Mouse (Mus musculus): ENCODE measurements at regions not wholly inside any gene's neighbourhood (a gene's known extent, or its start where the extent isn't known, plus 50 kb on each side); places are given as distances from the start of the nearest gene placed in this dataset.

DNA sequence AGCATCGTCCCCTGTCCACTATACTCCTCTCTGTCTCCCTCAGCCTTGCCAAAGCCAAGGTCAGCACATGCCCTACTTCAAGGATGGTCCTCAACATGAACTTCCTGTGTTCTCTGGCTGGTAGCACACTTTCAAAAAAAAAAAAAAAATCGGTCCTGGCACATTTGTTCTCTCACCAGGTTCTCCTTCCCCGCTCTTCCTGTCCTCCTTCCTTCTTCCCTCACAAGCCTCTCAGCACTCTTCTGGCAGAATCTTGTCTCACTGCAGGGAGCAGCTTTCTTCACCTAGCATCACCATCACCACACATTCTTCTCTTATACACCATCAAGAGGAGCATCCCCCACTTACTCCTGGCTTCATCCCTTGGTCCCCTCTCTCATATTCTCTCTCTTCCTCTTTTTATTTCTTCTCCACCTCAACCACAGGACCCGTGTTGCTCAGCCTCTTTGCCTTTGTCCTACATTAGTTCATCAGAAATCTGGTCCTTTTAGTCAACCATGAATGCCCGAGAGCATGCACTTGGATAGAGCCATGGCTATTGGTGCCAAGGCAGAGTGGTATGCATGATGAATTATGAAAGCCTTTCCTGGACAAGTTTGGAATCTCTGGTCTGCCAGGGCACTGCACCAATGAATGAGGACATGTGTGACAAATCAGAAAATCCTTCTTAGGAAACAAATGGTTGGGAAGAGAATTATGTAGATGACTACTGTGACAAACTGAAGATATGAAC lies 230.8 kb downstream of the Btg1 start:
- Histone ChIP-seq H3K4me3 (ENCODE audit: low read depth, low read length) (no peak overlapping the region), H3K9me3 (replicated peaks; ENCODE audit: control insufficient read depth, low read length) (no peaks in the 10 kb centered on the region), H3K4me1 (ENCODE audit: control insufficient read depth, insufficient read depth, low read length) (no peaks in the 10 kb centered on the region), H3K27me3 (ENCODE audit: control insufficient read depth, insufficient read depth, low read length) (no peaks in the 10 kb centered on the region), H3K27ac (ENCODE audit: low read depth, low read length) (no peak overlapping the region), H3K4me2 (no peak overlapping the region), H3K9ac (ENCODE audit: low read depth, low read length) (no peak overlapping the region), H3K36me3 (ENCODE audit: control insufficient read depth, insufficient read depth, low read length) (no peaks in the 10 kb centered on the region)
- WGBS (ENCODE audit: insufficient replicate concordance): 73% methylated on average over 5 of the region's 5 CpGs
- no peak for ATAC-seq (replicated peaks; ENCODE audit: insufficient number of reproducible peaks, low FRiP score, low TSS enrichment)

DNA sequence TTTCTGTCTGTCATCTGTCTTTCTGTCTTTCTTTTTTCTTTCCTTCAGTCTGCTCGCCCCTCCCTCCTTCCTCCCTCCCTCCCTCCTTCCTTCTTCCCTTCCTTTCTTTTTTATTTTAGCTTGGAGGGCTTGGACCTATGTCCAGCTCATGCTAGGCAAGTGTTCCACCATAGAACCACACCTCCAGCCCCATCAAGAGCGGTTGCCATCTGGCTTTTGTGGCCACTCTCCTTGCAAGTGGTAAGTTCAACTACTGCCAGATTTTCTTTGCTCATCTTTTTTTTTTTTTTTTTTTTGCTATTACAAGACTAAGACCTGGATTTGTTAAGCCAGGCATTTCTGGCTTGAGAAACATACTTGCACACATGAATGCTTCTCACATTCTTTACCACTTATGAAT lies 231.7 kb downstream of the Btg1 start:
- ATAC-seq (replicated peaks; ENCODE audit: insufficient number of reproducible peaks, low FRiP score, low TSS enrichment): no peak
- H3K27ac ChIP-seq (ENCODE audit: low read depth, low read length): no peak overlapping the region
- H3K4me1 ChIP-seq (ENCODE audit: control insufficient read depth, insufficient read depth, low read length): no peaks in the 10 kb centered on the region
- no peak overlapping the region for H3K9ac ChIP-seq (ENCODE audit: low read depth, low read length)
- 84% methylated on average over 2 of the region's 2 CpGs for WGBS (ENCODE audit: insufficient replicate concordance)
- H3K4me3 ChIP-seq (ENCODE audit: low read depth, low read length): no peak overlapping the region
- H3K27me3 ChIP-seq (ENCODE audit: control insufficient read depth, insufficient read depth, low read length): no peaks in the 10 kb centered on the region
- H3K9me3 ChIP-seq (replicated peaks; ENCODE audit: control insufficient read depth, low read length): no peaks in the 10 kb centered on the region
- H3K36me3 ChIP-seq (ENCODE audit: control insufficient read depth, insufficient read depth, low read length): no peaks in the 10 kb centered on the region
- H3K4me2 ChIP-seq: no peak overlapping the region

DNA sequence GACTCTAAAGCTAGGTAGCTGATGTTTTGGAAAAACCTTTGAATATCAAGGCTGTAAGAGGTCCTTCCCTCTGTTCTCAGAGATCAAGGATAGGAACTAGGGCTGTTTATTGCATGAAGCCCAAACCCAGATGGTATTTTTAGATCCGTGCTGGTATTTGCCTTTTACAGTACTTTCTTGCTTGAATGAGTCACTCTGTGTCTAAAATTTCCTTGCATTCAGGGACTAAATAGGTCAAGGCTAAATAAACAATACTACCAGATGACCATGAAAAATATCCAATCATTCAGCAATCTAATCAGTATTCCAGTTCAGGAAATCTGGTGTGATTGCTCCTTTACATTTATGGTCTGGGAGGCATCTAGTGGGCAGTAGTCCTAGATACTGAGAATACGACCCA lies 243.6 kb downstream of the Btg1 start:
- WGBS (ENCODE audit: insufficient replicate concordance): 62% methylated on average over 2 of the region's 2 CpGs
- no peaks in the 10 kb centered on the region for H3K36me3 ChIP-seq (ENCODE audit: control insufficient read depth, insufficient read depth, low read length)
- no peaks in the 10 kb centered on the region for H3K4me1 ChIP-seq (ENCODE audit: control insufficient read depth, insufficient read depth, low read length)
- ATAC-seq (replicated peaks; ENCODE audit: insufficient number of reproducible peaks, low FRiP score, low TSS enrichment): no peak
- no peak overlapping the region for H3K4me2 ChIP-seq
- no peak overlapping the region for H3K9ac ChIP-seq (ENCODE audit: low read depth, low read length)
- no peak overlapping the region for H3K27ac ChIP-seq (ENCODE audit: low read depth, low read length)
- H3K9me3 ChIP-seq (replicated peaks; ENCODE audit: control insufficient read depth, low read length): no peaks in the 10 kb centered on the region
- no peak overlapping the region for H3K4me3 ChIP-seq (ENCODE audit: low read depth, low read length)
- no peaks in the 10 kb centered on the region for H3K27me3 ChIP-seq (ENCODE audit: control insufficient read depth, insufficient read depth, low read length)

DNA sequence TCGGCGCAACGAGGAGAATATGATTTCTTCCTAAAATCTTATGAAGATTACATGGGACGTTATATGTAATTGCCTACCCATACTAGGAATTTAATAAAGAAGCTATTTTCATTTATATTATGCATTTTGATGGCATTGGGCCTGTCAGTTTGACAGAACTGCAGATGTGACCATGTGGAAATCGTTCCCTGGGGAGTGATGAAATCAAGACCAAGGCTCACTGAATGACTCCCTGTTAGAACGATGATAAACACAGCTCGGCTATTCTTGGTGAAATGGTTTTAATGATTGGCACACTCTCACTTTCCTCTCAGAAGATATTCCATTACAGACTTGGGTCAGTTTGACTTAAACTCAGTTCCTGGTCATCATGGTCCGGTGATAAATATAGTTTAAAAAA lies 246.4 kb downstream of the Btg1 start:
- Histone ChIP-seq H3K27ac (ENCODE audit: low read depth, low read length) (no peak overlapping the region), H3K4me3 (ENCODE audit: low read depth, low read length) (no peak overlapping the region), H3K27me3 (ENCODE audit: control insufficient read depth, insufficient read depth, low read length) (no peaks in the 10 kb centered on the region), H3K4me1 (ENCODE audit: control insufficient read depth, insufficient read depth, low read length) (no peaks in the 10 kb centered on the region), H3K4me2 (no peak overlapping the region), H3K9me3 (replicated peaks; ENCODE audit: control insufficient read depth, low read length) (no peaks in the 10 kb centered on the region), H3K9ac (ENCODE audit: low read depth, low read length) (no peak overlapping the region), H3K36me3 (ENCODE audit: control insufficient read depth, insufficient read depth, low read length) (no peaks in the 10 kb centered on the region)
- 77% methylated on average over 8 of the region's 8 CpGs for WGBS (ENCODE audit: insufficient replicate concordance)
- no peak for ATAC-seq (replicated peaks; ENCODE audit: insufficient number of reproducible peaks, low FRiP score, low TSS enrichment)

DNA sequence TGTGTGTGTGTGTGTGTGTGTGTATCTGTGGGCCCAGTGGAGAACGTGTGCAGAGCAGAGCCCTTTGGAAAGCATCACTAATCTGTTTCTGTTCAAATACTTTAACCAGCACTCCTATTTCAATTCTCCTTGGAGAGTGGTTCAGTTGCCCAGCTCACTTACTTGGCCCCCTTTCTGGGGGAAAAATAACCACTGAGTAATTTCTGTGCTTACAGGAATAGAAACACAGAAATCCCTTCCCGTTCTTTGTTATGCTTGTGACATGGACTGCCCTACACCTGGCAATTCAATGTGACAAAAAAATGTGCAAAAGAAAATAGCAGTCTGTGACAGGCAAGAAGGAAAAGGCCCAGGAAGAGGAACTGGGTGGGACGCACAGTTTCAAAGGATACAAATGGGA lies 249.7 kb downstream of the Btg1 start:
- Histone ChIP-seq H3K4me2 (no peak overlapping the region), H3K9ac (ENCODE audit: low read depth, low read length) (no peak overlapping the region), H3K4me3 (ENCODE audit: low read depth, low read length) (no peak overlapping the region), H3K27me3 (ENCODE audit: control insufficient read depth, insufficient read depth, low read length) (no peaks in the 10 kb centered on the region), H3K27ac (ENCODE audit: low read depth, low read length) (no peak overlapping the region), H3K9me3 (replicated peaks; ENCODE audit: control insufficient read depth, low read length) (no peaks in the 10 kb centered on the region), H3K36me3 (ENCODE audit: control insufficient read depth, insufficient read depth, low read length) (no peaks in the 10 kb centered on the region), H3K4me1 (ENCODE audit: control insufficient read depth, insufficient read depth, low read length) (no peaks in the 10 kb centered on the region)
- WGBS (ENCODE audit: insufficient replicate concordance): 70% methylated on average over 3 of the region's 3 CpGs
- no peak for ATAC-seq (replicated peaks; ENCODE audit: insufficient number of reproducible peaks, low FRiP score, low TSS enrichment)

DNA sequence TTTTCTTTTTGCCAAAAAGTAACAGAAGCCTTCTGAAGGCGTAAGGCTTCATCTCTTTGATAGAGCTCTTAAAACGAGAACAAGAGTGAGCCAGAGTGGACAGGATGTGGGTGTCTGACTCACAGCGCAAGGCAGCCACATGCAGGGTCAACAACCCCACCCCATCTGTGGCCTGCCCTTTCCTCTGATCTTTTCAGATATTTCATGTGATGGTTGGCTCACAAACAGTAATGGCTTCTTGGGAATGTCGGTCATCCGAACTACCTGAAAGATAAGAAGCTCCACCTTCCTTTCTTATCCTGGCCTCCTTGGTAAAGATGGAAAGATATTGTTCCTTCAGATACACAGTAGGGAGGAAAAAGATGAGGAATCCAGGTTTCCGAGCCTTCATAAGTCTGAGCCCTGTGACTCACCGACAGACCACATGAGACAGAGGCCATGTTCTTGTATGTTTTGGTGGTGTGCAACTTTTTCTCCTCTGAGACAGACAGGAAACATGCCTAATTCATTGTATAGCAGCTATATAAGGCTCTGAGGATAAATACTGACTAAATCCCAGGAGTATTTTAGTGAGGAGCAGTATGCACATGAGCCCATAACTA lies 254.9 kb downstream of the Btg1 start:
- Histone ChIP-seq H3K4me1 (ENCODE audit: control insufficient read depth, insufficient read depth, low read length) (no peaks in the 10 kb centered on the region), H3K4me2 (no peak overlapping the region), H3K27ac (ENCODE audit: low read depth, low read length) (no peak overlapping the region), H3K9ac (ENCODE audit: low read depth, low read length) (no peak overlapping the region), H3K36me3 (ENCODE audit: control insufficient read depth, insufficient read depth, low read length) (no peaks in the 10 kb centered on the region), H3K9me3 (replicated peaks; ENCODE audit: control insufficient read depth, low read length) (no peaks in the 10 kb centered on the region), H3K4me3 (ENCODE audit: low read depth, low read length) (no peak overlapping the region), H3K27me3 (ENCODE audit: control insufficient read depth, insufficient read depth, low read length) (no peaks in the 10 kb centered on the region)
- WGBS (ENCODE audit: insufficient replicate concordance): 75% methylated on average over 7 of the region's 7 CpGs
- ATAC-seq (replicated peaks; ENCODE audit: insufficient number of reproducible peaks, low FRiP score, low TSS enrichment): no peak

DNA sequence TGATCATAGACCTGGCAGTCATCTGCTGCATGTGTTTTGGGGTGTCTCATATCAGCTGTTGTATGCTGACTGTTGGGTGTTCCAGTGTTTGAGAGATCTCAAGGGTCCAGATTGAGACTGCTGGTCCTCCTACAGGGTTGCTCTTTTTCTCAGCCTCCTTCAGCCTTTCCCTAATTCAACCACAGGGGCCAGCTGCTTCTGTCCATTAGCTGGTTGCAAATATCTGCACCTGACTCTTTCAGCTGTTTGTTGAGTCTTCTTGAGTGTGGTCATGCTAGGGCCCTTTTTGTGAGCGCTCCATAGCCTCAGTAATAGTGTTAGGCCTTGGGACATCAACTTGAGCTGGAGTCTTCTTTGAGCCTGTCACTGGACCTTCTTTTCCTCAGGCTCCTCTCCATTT lies 257.8 kb downstream of the Btg1 start:
- no peaks in the 10 kb centered on the region for H3K9me3 ChIP-seq (replicated peaks; ENCODE audit: control insufficient read depth, low read length)
- H3K4me3 ChIP-seq (ENCODE audit: low read depth, low read length): no peak overlapping the region
- no peak overlapping the region for H3K9ac ChIP-seq (ENCODE audit: low read depth, low read length)
- no peak for ATAC-seq (replicated peaks; ENCODE audit: insufficient number of reproducible peaks, low FRiP score, low TSS enrichment)
- no peaks in the 10 kb centered on the region for H3K27me3 ChIP-seq (ENCODE audit: control insufficient read depth, insufficient read depth, low read length)
- WGBS (ENCODE audit: insufficient replicate concordance): 75% methylated on average over 1 of the region's 1 CpGs
- H3K36me3 ChIP-seq (ENCODE audit: control insufficient read depth, insufficient read depth, low read length): no peaks in the 10 kb centered on the region
- H3K4me2 ChIP-seq: no peak overlapping the region
- H3K4me1 ChIP-seq (ENCODE audit: control insufficient read depth, insufficient read depth, low read length): no peaks in the 10 kb centered on the region
- no peak overlapping the region for H3K27ac ChIP-seq (ENCODE audit: low read depth, low read length)

DNA sequence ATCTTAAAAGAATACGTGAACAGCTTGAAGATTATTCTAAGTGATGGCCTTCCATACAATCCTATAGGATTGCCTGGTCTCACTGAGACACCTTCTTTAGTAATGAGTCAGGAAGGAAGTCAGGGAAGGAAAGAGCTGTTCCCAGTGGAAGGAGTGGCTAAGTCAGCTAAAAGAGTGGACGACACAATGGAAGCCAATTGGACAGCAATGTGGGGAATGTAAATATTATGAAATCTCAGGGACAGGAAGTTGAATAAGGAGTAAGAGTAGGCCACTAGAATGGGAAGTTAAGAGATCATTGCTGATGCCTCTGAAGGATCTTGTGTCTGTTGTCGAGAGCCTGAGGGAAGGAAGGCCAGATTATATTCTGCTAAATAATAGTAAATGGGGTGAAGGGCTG lies 258.9 kb downstream of the Btg1 start:
- Histone ChIP-seq H3K36me3 (ENCODE audit: control insufficient read depth, insufficient read depth, low read length) (no peaks in the 10 kb centered on the region), H3K4me2 (no peak overlapping the region), H3K4me3 (ENCODE audit: low read depth, low read length) (no peak overlapping the region), H3K4me1 (ENCODE audit: control insufficient read depth, insufficient read depth, low read length) (no peaks in the 10 kb centered on the region), H3K27ac (ENCODE audit: low read depth, low read length) (no peak overlapping the region), H3K27me3 (ENCODE audit: control insufficient read depth, insufficient read depth, low read length) (no peaks in the 10 kb centered on the region), H3K9ac (ENCODE audit: low read depth, low read length) (no peak overlapping the region), H3K9me3 (replicated peaks; ENCODE audit: control insufficient read depth, low read length) (no peaks in the 10 kb centered on the region)
- ATAC-seq (replicated peaks; ENCODE audit: insufficient number of reproducible peaks, low FRiP score, low TSS enrichment): no peak
- 61% methylated on average over 3 of the region's 3 CpGs for WGBS (ENCODE audit: insufficient replicate concordance)

DNA sequence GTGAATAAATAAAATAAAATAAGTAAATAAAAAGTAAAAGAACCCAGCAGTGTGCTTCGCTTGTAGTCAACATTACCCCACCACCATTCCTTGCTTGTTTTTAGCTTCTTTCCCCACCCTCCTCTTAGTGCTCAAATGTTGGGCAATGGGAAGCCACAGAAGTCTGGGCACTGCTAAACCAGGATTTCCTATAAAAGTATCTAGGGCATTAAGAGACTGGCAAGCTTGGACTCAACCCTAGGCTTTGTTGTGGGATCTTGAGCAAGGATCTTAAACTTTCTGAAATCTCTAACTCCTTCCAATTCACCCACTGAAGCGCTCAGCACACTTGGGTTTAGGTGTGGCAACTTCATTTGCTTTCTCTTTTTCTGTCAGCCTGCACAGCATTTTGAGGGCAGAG lies 262.6 kb downstream of the Btg1 start:
- Histone ChIP-seq H3K9me3 (replicated peaks; ENCODE audit: control insufficient read depth, low read length) (no peaks in the 10 kb centered on the region), H3K27me3 (ENCODE audit: control insufficient read depth, insufficient read depth, low read length) (no peaks in the 10 kb centered on the region), H3K4me3 (ENCODE audit: low read depth, low read length) (no peak overlapping the region), H3K4me2 (no peak overlapping the region), H3K36me3 (ENCODE audit: control insufficient read depth, insufficient read depth, low read length) (no peaks in the 10 kb centered on the region), H3K9ac (ENCODE audit: low read depth, low read length) (no peak overlapping the region), H3K27ac (ENCODE audit: low read depth, low read length) (no peak overlapping the region), H3K4me1 (ENCODE audit: control insufficient read depth, insufficient read depth, low read length) (no peaks in the 10 kb centered on the region)
- 90% methylated on average over 2 of the region's 2 CpGs for WGBS (ENCODE audit: insufficient replicate concordance)
- no peak for ATAC-seq (replicated peaks; ENCODE audit: insufficient number of reproducible peaks, low FRiP score, low TSS enrichment)

Data from heart, embryonic 11.5 days (tissue).